Mouse (Mus musculus) retina, postnatal 7 days (tissue): ENCODE results near the gene Osgep.
"Not testable (repeated sequence)": the region's sequence is repeated elsewhere in the genome, so short reads cannot be mapped to it uniquely, and the experiment has no call there.

Experiments
- DNase-seq: peaks from one replicate; pipeline ENCODE4 v3.0.0-alpha.2; 2012; ENCODE audit warnings: low read depth, low spot score

Osgep gene

DNA sequence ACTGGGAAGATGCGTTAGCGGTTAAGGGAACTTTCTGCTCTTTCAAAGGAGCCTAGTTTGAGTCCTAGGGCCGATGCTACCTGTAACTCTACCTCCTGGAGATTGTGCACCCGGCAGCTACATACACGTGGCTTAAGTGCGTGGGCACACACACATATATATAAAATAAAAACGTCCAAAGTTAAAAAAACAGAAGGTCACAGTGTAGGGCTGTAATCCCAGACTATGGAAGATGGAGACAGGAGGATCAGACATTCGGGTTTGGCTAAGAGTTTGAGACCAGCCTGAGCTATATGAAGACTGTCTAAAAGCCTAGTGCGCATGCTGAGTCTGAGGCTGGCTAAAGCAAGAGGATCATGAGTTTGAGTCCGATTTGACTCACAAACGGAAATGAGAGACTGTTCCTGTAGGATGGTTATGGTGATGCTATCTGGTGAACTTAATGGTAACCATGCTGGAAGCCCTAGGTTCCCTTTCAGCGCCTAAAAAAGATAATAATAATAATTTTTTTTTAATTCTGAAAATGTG lies 6.9 kb upstream of the Osgep start:
- DNase-seq: no peak

DNA sequence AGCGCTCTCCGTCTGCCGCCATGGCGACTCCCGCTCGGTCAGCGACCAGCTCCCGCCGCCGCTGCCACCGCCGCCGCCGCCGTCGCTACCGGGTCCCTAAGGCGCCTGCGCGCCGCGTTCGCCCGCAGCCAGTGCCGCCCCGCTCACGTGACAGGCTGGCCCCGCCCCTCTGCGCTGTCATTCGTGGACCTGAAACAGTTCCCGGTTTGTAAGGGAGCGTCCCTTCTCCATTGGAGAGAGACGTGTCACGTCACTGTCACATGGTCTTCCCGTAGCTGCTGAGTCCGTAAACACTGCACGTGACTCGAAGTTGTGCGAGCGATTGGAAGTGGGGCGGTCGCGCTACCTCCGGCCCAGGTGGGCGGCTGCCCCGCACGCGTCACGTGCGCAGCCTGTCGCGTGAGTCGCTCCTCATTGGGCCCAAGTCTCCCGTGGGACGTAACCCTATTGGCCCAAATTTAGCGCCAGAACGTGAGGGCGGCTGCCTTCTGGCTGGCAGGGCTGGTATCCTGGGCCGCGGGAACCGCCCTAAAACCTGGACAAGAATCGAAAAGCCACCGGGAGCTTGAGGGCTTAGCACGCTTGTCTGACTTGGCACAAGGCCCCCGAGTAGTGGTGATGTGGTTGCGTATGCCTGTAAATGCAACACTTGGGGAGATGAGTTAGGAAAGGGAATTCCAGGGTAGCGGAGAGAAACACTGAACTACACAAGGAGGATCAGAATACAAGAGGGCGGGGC lies 6.2 kb upstream of the Osgep start, which contains the start of the genes Pip4p1 and Pnp:
Pip4p1 (minus strand) TSS at position 103 of the 739 bp plus-strand sequence.
Pnp (plus strand) TSS at position 329 of the 739 bp plus-strand sequence.
- DNase-seq: peak; percentile 98

DNA sequence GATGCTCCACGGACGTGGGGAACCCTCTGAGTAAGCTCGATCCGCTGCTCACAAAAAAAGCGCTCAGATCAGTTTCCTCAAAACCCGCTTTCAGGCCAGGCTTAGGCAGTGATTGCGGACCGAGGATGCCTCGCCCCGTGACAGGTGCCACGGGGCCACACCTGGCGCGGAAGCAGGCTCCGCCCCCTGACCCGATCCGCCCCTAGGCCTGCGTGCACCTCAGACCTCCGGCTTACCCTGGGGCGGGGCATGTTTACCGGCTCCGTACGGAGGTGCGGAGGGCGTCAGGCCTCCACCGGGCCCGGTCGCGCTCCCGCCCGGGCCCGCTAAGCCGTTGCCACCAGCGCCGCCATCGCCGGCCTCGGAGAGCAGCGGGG lies 5.7 kb upstream of the Osgep start:
- DNase-seq: no peak

DNA sequence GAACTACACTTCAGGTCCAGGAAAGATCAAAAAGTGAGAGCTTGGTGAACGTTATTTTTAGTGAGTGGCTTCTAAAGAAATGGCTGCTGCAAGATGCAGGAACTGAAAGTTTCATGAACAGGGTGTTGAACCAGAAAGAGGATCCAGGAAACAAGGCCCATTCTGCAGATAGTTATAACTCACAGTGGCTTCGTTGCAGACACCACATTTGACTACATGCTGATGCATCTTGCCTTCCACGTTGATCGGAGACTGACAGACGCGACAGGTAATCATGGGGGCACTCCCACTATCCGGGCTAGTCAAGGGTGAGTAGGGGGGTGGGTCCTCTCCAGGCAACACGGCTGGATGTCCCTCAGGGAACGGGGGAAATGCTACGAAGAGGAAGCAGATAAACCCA lies 5.3 kb upstream of the Osgep start:
- no peak for DNase-seq

DNA sequence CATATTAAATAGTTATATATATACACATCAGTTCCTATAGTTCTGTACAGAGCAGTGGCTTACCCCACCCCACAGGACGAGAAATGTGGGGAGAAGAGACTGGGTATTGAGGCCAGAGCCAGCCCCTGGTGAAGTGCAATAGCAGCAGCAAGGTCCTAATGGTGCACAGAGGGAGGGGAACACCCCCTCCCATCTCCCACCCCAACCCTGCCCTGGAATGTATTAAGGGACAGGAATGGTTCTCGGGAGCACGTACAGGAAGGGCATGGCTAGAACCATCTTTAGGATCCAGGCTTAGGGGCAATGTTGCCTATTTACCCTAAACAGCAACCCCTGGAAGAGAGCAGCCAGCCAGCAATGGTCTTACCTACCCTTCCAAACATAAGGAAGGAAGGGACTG lies 2.7 kb upstream of the Osgep start:
- DNase-seq: no peak

DNA sequence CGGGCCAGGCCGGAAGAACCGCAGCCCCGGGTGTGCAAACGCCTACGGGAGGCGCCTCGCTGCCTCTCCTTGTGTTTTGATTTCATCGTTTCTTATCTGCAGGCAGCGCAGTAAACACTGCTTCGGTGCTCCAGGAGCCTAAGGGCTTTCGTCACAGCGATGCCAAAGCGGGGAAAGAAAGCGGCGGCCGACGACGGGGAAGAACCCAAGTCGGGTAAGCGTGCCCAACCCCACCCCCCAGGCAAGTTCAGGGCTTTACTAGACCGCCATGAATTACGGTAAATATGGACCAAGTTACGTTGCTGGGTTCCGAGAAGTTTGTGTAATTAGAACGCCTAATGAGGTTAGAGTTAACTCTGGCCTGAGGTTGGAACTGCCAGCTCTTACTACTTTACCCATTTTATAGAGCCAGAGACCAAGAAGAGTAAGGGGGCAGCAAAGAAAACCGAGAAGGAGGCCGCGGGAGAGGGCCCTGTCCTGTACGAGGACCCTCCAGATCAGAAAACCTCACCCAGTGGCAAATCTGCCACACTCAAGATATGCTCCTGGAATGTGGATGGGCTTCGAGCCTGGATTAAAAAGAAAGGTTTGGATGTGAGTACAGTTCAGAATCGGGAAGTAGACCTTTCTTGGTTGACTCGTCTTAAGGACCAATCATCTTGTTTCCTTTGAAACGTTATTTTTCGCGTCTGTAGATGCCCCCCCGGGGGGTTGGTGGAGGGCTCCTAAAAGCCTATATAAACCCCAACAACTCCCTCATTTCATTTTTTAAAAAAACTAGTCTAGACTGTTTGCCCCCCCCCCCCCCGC lies 623 bp upstream of the Osgep start:
- no peak for DNase-seq

DNA sequence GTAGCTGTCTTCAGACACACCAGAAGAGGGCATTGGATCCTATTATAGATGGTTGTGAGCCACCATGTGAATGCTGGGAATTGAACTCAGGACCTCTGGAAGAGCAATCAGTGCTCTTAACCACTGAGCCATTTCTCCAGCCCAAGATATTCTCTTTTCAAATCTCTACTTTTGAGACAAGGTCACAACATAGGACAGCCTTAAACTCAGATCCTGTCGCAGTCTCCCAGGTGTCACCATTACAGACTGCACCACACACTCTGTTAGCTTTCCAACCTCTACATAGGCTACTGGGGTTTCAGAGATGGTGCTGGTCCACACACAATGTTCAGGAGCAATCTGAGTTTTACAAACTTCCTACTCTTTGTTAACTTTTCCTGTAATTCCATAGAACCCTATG lies 1.3 kb downstream of the Osgep start:
- DNase-seq: not testable (repeated sequence)

DNA sequence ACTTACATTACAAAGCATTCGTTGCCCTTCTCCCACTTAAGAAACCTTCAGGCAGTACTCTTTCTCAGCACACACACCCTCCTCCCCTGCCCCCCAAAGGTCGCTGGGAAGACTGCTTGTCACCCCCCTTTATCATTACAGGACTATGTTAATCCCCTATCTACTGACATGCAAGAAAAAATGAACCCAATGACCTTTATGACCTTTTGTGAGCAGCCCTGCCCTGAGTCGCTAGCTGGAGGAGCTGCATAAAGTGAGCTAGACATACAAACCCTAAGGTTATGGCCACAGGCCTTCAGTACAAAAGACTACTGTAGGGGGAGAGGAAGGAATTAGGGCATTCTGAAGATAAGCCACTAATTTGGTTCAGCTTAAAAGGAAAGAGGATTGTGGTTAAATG lies 13.3 kb downstream of the Osgep start:
- no peak for DNase-seq

DNA sequence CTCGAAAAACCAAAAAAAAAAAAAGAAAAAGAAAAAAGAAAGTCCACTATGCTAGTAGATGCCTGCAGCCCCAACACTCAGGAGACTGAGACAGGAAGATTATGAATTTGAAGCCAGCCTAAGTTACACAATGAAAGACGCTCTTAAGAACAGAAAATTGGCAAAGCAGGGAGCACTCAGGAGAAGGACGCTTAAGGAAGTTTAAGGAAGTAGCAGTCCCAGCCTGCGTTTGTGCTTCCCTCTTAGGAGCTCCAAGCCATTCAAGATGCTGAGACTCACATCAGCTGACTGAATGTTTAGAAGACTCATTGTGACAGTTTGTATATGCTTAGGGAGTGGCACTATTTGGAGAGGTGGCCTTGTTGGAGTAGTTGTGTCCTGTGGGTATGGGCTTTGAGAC lies 16.6 kb downstream of the Osgep start:
- no peak for DNase-seq

DNA sequence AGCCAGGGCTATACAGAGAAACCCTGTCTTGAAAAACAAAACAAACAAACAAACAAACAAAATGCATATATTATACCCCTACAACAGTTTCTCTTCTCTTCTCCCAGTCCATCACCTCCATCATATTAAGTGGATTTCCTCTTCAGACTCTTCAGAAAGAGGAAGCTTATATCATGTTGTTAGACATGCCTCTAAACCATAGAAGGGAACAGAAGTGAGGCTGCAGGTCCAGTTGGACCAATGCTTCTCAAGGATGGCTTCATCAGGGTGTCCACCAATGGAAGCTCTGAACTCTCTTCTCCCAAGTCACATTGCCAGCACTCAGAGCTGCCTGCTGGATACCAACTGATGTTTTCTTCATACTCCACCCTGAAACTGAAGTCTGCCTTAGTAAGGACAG lies 19.4 kb downstream of the Osgep start:
- DNase-seq: not testable (repeated sequence)

DNA sequence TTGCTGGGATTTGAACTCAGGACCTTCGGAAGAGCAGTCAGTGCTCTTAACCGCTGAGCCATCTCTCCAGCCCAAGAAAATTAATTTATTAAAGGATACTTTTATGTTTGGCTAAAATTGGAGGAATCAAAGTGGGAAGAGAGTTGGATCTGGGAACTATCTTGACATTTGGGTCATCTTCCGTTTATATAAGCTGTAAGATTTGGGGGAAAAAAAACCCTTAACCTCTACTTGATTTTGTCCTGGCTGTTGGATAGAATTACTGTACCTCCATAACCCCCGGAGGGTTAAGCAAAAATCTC lies 19.9 kb downstream of the Osgep start:
- DNase-seq: no peak

DNA sequence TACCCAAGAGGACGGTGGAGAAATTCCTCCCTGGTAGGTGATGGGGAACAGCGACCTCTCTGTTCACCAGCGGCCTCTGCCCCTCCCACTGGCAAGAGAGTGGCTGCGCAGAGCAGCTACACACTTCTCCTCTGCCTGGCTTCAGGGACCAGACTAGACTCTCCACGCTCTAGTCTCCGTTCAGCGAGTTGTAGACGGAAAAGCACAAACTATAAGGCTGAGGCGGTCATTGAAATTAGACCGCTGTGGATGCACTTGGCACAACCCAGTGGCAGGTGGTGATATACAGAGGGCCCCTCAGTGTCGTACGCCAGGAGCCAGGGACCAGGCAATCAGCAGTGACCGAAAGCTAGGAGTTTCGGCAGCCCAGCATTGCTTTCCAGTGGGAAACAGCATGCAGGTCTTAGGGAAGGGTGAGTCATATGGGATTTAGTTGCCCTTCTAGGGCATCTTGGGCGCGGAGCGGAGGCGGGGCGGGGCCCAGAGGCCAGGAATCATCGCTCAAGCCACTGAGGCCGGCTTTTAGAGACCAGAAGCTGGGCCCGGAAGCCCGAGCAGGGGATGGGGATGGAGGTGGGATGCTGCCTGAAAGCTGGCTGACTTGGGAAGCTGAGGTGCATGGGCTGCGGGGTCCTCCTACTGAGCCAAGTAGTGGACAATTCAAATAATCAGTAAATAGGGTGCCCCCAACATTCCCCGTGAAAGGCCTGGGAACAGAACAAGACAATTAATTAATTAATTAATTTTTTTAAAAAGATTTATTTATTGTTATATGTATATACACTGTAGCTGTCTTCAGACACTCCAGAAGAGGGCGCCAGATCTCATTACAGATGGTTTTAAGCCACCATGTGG lies 20.5 kb downstream of the Osgep start:
- no peak for DNase-seq

DNA sequence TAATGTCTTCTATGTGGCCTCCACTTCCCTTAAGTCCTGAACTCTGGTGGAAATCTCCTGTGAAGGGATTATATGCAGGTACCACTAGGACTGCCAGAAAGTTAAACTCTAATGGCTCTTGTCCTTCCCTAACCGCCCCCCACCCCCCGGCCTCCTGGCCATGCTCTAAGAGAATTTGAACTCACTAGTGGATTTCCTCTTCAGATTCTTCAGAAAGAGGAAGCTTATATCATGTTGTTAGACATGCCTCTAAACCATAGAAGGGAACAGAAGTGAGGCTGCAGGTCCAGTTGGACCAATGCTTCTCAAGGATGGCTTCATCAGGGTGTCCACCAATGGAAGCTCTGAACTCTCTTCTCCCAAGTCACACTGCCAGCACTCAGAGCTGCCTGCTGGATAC lies 26.7 kb downstream of the Osgep start:
- DNase-seq: not testable (repeated sequence)

DNA sequence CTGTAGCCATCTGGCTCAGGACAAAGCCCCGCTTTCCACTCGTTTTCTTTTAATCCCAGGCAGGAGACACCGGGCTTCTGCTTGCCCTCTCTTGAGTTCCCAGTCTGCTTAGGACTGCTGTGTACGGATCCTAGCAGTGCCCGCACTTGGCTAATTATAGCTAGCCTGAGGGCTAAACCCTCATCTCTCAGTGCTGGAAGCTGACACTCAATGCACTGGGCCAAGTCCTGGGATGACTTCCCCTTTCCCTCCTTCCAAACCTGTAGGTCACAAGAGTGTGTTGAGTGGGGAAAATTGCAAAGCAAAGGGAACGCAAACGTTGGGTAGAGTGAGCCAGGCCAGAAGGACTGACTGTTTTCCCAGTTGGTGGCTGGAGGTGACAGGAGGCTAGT lies 27.3 kb downstream of the Osgep start, which contains the start of gene Klhl33:
Klhl33 (minus strand) TSS at position 134 of the 392 bp plus-strand sequence.
- no peak for DNase-seq

DNA sequence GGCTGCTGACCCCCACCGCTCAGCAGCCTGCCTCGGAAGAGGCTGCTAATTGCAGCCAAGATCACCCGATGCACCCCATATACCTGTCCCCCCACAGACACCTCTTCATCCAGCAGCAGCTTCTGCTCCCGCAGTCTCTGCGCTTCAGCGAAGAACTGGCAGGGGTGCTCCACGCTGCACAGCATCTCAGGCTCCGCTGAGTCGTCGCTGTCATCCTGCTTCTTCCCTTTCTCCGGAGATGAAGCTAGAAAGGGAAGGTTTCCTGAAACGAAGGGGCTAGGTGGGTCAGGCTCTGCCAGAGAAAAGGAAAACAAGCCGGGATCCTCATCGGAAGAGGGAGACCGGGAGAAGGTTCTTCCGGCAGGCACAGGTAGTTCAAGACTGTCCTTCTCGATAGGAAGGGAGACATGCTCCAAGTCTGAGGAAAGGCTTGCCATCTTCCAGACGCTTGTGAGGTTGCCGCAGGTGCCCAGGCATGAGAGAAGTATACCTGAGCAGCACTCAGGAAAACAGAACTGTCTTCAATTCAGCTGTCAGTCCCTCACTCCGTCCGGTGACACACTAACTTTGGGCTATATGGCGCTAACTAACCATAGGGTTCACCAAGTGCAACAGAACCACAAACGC lies 27.8 kb downstream of the Osgep start:
- no peak for DNase-seq

DNA sequence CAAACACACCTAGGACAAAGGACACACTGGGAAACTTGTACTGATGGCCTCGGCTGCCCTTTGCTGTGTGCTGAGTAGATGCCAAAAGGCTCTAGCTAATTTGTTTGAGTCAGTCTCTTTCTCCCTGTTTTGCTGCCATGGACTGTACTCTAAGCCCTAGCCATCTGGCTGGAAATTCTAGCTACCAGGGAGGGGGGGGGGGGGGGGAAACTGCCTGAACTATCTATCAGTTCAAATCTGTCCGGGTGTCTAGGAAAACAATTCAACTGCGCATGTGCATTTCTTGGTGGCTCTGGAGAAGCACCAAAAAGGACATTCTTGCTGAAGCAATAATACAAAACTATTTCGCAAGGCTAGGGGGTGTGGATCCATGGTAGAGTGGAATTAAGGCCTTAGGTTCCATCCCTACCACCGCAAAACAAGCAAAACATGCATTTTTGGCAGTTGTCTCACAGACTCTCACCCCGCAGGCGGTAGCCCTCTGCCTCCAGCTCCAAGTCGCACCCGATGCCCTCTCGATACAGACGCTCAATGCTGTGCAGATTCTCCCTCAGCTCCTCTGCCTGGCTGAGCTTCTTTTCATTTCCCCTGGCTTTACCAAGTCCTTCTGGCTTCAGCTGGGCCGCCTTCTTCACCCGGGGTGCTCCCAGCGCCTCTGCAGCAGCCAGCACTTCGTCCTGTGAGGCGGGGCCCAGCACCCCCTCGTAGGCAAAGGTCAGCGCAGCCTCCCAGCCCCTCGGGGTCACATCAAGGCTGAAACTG lies 28.5 kb downstream of the Osgep start:
- no peak for DNase-seq

DNA sequence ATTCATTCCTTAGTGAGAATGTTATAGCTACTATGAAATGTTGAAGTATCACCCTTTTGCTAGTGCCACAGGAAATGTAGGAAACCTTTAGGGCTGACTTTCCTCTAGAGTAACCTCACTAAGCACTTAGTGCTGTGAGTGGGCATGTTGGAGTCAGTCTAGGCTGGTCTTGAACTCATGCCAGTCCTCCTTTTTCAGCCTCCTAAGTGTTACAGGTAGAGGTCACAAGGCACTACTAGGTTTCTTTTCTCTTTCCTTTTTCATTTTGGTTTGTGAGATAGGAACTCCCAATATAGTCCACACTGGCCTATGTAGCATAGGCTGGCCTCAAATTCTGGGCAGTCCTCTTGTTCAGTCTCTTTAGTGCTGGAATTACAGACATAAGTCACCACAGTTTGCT lies 29.3 kb downstream of the Osgep start:
- no peak for DNase-seq

DNA sequence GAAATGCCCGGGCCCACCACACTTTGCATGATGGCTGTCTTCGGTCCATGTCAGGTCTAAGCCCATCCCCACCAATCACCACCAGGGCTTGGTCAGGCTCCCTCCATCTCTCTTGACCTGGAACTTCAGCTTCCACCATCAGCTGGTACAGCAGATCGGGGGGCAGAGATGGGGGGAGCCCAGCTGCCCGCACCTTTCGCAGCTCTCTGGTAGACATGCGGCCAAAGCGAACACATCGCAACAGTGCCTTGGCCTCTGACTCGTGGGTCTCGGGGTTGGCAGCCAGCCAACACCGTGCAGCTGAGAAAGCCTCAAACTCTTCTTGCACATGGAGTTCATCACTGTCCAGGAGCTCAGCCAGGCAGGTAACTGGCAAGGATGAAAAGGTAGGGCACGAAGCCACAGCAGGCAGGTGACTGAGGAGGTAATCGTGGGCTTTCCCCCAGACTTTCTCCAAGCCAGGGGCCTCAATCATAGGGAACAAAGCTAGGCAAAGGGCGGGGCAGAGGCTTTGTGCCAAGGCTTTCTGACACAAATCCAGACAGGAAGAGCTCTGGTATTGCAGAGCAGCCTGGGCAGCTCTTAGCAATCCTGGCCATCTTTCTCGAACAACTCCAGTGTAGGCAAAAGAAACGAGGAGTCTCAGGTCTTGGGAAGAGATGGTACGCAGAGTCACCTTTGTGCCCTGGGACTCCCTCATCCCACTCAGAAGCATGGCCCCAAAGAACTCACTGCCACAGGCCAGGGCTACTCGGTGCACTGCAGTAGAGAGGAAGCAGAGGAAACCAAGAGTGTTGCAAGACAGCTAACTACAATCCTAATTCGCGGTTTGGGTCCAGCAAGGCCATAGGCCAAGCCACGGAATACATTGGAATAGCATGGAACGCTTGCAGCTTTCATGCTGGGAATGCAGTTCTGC lies 31.9 kb downstream of the Osgep start:
- no peak for DNase-seq

DNA sequence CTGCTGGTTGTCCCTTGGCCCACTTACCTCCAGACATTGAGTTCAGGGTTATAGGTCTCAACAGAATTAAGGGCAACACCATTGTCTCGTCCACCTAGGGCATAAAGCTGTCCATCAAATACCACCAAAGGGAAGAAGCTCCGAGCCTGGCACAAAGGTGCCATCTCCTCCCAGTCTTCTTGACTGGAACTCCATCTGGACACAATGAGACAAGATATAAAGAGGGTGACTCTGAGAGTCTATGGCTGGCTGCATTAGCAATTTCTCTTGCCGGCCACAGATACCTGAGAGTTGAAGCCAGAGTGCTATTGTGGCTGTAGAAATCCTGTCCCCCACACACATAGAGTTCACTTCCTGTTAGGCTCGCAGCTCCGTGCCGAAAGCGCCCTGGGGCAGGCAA lies 32.6 kb downstream of the Osgep start:
- DNase-seq: no peak

DNA sequence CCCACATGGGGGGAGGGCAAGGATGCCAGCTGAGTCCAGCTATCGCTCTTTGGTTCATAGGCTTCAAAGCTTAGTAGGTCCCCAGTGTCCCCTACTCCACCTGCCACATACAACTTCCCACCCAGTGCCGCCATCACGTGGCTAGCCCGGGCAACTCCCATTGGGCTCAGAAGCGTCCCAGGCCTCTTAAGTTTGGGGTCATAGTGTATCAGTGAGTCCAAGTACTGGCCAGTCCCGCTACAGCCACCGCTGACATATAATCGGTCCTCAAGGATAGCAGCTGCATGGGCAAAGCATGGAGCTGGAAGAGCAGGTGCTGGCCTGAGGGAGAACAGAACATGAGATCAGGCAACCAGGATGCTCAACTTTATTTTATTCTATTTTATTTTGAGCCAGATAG lies 33.1 kb downstream of the Osgep start:
- no peak for DNase-seq
